Mouse (Mus musculus): ENCODE measurements around the gene Gpr137. TPM values are rescaled to one million over a fixed set of nuclear protein-coding genes. Genes with fewer than 3 reads are reported as not detected.

Gpr137 gene
- polyA plus RNA-seq, 1 experiment, result 9.0 TPM

- no peaks in the 10 kb centered on the region for H3K27me3 ChIP-seq (ENCODE audit: control insufficient read depth, insufficient read depth, low read length, poor library complexity, severe bottlenecking)
- H3K4me1 ChIP-seq (ENCODE audit: control insufficient read depth, insufficient read depth, low read length), result no peaks in the 10 kb centered on the region
- H3K36me3 ChIP-seq (ENCODE audit: control insufficient read depth, insufficient read depth, low read length, poor library complexity, severe bottlenecking), result 0 out of 2 replicates have a peak, but pooled peaks cover 8% of the 10 kb centered on the region
- no peak for TF ChIP-seq POLR2A (IDR thresholded peaks at IDR 0.05; ENCODE audit: insufficient read depth, low read length)
- TF ChIP-seq EP300 (IDR thresholded peaks at IDR 0.05; ENCODE audit: insufficient read depth, low read depth, low read length), result no peak
- TF ChIP-seq CTCF (IDR thresholded peaks at IDR 0.05; ENCODE audit: low read depth, low read length), result no peak
- H3K9ac ChIP-seq (ENCODE audit: low read depth, poor library complexity, severe bottlenecking), result no peak overlapping the region
- no peak overlapping the region for H3K27ac ChIP-seq (ENCODE audit: insufficient read depth, low read length)
- no peaks in the 10 kb centered on the region for H3K9me3 ChIP-seq (replicated peaks; ENCODE audit: control insufficient read depth, insufficient read depth, low read length, poor library complexity, severe bottlenecking)
- H3K4me3 ChIP-seq (ENCODE audit: low read depth, low read length), result no peak overlapping the region
Observed at GRCm38 (mm10) chr19:6915276-6915675, 27.0 kb downstream of the Gpr137 start.

- H3K27ac ChIP-seq (ENCODE audit: insufficient read depth, low read length), result no peak overlapping the region
- no peaks in the 10 kb centered on the region for H3K4me1 ChIP-seq (ENCODE audit: control insufficient read depth, insufficient read depth, low read length)
- no peak overlapping the region for H3K9ac ChIP-seq (ENCODE audit: low read depth, poor library complexity, severe bottlenecking)
- TF ChIP-seq CTCF (IDR thresholded peaks at IDR 0.05; ENCODE audit: low read depth, low read length), result no peak
- TF ChIP-seq POLR2A (IDR thresholded peaks at IDR 0.05; ENCODE audit: insufficient read depth, low read length), result no peak
- TF ChIP-seq EP300 (IDR thresholded peaks at IDR 0.05; ENCODE audit: insufficient read depth, low read depth, low read length), result no peak
- H3K4me3 ChIP-seq (ENCODE audit: low read depth, low read length), result no peak overlapping the region
- no peaks in the 10 kb centered on the region for H3K9me3 ChIP-seq (replicated peaks; ENCODE audit: control insufficient read depth, insufficient read depth, low read length, poor library complexity, severe bottlenecking)
- 0 out of 2 replicates have a peak, but pooled peaks cover 8% of the 10 kb centered on the region for H3K36me3 ChIP-seq (ENCODE audit: control insufficient read depth, insufficient read depth, low read length, poor library complexity, severe bottlenecking)
- no peaks in the 10 kb centered on the region for H3K27me3 ChIP-seq (ENCODE audit: control insufficient read depth, insufficient read depth, low read length, poor library complexity, severe bottlenecking)
Observed at GRCm38 (mm10) chr19:6914540-6914939, 27.7 kb downstream of the Gpr137 start.

GRCm38 (mm10) chr19:6913991-6914390 lies 28.3 kb downstream of the Gpr137 start:
- H3K4me1 ChIP-seq (ENCODE audit: control insufficient read depth, insufficient read depth, low read length), result no peaks in the 10 kb centered on the region
- peak overlapping the region; percentile 7; the same call in 1 of the 2 replicates for H3K4me3 ChIP-seq (ENCODE audit: low read depth, low read length)
- 0 out of 2 replicates have a peak, but pooled peaks cover 8% of the 10 kb centered on the region for H3K36me3 ChIP-seq (ENCODE audit: control insufficient read depth, insufficient read depth, low read length, poor library complexity, severe bottlenecking)
- no peak for TF ChIP-seq CTCF (IDR thresholded peaks at IDR 0.05; ENCODE audit: low read depth, low read length)
- TF ChIP-seq EP300 (IDR thresholded peaks at IDR 0.05; ENCODE audit: insufficient read depth, low read depth, low read length), result no peak
- TF ChIP-seq POLR2A (IDR thresholded peaks at IDR 0.05; ENCODE audit: insufficient read depth, low read length), result no peak
- H3K9me3 ChIP-seq (replicated peaks; ENCODE audit: control insufficient read depth, insufficient read depth, low read length, poor library complexity, severe bottlenecking), result no peaks in the 10 kb centered on the region
- H3K27ac ChIP-seq (ENCODE audit: insufficient read depth, low read length), result no peak overlapping the region
- no peaks in the 10 kb centered on the region for H3K27me3 ChIP-seq (ENCODE audit: control insufficient read depth, insufficient read depth, low read length, poor library complexity, severe bottlenecking)
- H3K9ac ChIP-seq (ENCODE audit: low read depth, poor library complexity, severe bottlenecking), result no peak overlapping the region

- Histone ChIP-seq H3K27me3 (ENCODE audit: control insufficient read depth, insufficient read depth, low read length, poor library complexity, severe bottlenecking) (no peaks in the 10 kb centered on the region), H3K27ac (ENCODE audit: insufficient read depth, low read length) (no peak overlapping the region), H3K9me3 (replicated peaks; ENCODE audit: control insufficient read depth, insufficient read depth, low read length, poor library complexity, severe bottlenecking) (no peaks in the 10 kb centered on the region), H3K36me3 (ENCODE audit: control insufficient read depth, insufficient read depth, low read length, poor library complexity, severe bottlenecking) (0 out of 2 replicates have a peak, but pooled peaks cover 8% of the 10 kb centered on the region), H3K9ac (ENCODE audit: low read depth, poor library complexity, severe bottlenecking) (no peak overlapping the region), H3K4me3 (ENCODE audit: low read depth, low read length) (no peak overlapping the region), H3K4me1 (ENCODE audit: control insufficient read depth, insufficient read depth, low read length) (no peaks in the 10 kb centered on the region)
- TF ChIP-seq POLR2A (IDR thresholded peaks at IDR 0.05; ENCODE audit: insufficient read depth, low read length), result no peak
- TF ChIP-seq CTCF (IDR thresholded peaks at IDR 0.05; ENCODE audit: low read depth, low read length), result no peak
- no peak for TF ChIP-seq EP300 (IDR thresholded peaks at IDR 0.05; ENCODE audit: insufficient read depth, low read depth, low read length)
Observed at GRCm38 (mm10) chr19:6913036-6913435, 29.2 kb downstream of the Gpr137 start.

- no peaks in the 10 kb centered on the region for H3K27me3 ChIP-seq (ENCODE audit: control insufficient read depth, insufficient read depth, low read length, poor library complexity, severe bottlenecking)
- H3K4me1 ChIP-seq (ENCODE audit: control insufficient read depth, insufficient read depth, low read length), result no peaks in the 10 kb centered on the region
- 0 out of 2 replicates have a peak, but pooled peaks cover 8% of the 10 kb centered on the region for H3K36me3 ChIP-seq (ENCODE audit: control insufficient read depth, insufficient read depth, low read length, poor library complexity, severe bottlenecking)
- H3K27ac ChIP-seq (ENCODE audit: insufficient read depth, low read length), result no peak overlapping the region
- no peak overlapping the region for H3K9ac ChIP-seq (ENCODE audit: low read depth, poor library complexity, severe bottlenecking)
- H3K4me3 ChIP-seq (ENCODE audit: low read depth, low read length), result no peak overlapping the region
- no peak for TF ChIP-seq POLR2A (IDR thresholded peaks at IDR 0.05; ENCODE audit: insufficient read depth, low read length)
- H3K9me3 ChIP-seq (replicated peaks; ENCODE audit: control insufficient read depth, insufficient read depth, low read length, poor library complexity, severe bottlenecking), result no peaks in the 10 kb centered on the region
Observed at GRCm38 (mm10) chr19:6912205-6912970, 29.9 kb downstream of the Gpr137 start.
